Mouse (Mus musculus): Measurements from ENCODE around the gene Spry1.

DNA sequence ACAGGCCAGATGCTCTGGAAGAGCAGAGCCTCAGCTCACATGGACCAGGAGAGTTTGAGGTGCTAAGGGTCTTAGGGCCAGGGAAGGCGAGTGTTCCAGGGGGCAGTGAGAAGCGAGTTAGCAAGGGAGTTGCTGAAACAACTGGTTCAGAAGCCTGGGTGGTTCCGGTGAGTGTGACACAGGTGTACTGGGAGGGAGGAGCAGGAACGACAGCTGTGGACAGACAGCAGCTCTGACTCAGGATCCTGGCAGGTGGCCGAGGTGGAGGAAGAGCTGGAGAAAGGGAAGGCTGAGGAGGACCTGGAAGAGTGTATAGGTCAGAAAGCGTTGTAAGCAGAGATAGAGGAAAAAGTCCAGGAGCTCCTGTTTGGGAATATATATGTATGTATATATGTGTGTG is 9.5 kb downstream of the Spry1 start:
- TF ChIP-seq POLR2A (IDR thresholded peaks at IDR 0.05; ENCODE audit: low read depth, low read length) (no peak), CTCF (IDR thresholded peaks at IDR 0.05; ENCODE audit: borderline replicate concordance, insufficient read depth, low read length) (no peak)

Data from embryonic fibroblast, embryonic 13.5 days (primary cell).